Mouse (Mus musculus) cortical plate, adult 2 months (tissue): ENCODE results near the gene Tor1a.
"Not testable (repeated sequence)": the region's sequence is repeated elsewhere in the genome, so short reads cannot be mapped to it uniquely, and the experiment has no call there.

Experiments used
- CTCF ChIP-seq: fragments of 200-500 bp; IDR thresholded peaks from 2 replicates; pipeline ENCODE4 v1.5.1; 2011; ENCODE audit warnings: mild to moderate bottlenecking, control low read depth, low read length; ENCODE audit not compliant: insufficient read depth; ENCODE audit errors: extremely low read depth
- POLR2A ChIP-seq: fragments of 200-500 bp; IDR thresholded peaks from 2 replicates; pipeline ENCODE4 v1.6.1; 2011; ENCODE audit warnings: mild to moderate bottlenecking, low read length, control low read depth; ENCODE audit not compliant: insufficient read depth; ENCODE audit errors: extremely low read depth

- TF ChIP-seq CTCF, POLR2A: not testable (repeated sequence)
These were observed 36.9 kb downstream of the Tor1a start for GRCm38 (mm10) chr2:30930846-30931245.
